ENCODE assay signal across 29 mouse cellular contexts in the genomic region with DNA sequence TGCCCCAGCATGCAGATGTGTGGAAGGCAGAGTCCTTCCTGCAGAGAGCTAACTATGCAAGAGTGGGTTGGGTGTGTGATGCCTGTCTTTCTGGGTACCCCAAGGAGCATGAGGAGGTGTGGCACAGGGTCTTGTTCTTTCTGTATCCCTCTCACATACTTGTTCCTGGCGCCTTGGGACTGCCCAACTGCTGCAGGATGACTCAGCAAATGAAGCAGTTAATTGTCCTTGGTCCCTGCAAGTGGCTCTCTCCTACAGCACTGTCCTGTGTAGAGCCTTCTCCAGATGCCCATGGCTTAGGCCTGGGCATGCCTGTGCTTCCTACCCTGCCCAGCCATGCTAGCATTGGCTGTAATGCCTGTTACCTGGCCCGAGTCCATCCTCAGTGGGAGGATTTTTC. TPM values are rescaled to one million over a fixed set of nuclear protein-coding genes. Genes with fewer than 3 reads are reported as not detected.
A peak's percentile ranks its signal among the peaks of the same experiment; 100 is the strongest.
DNase-seq lines count a peak whose midpoint lies in the region; TF ChIP-seq lines count a peak whose summit lies in the region.
"Had no signal": no experiment of that assay in that cellular context is flagged by ENCODE, and none has a peak within 500 bp of the region (broad histone marks: within the 10 kb centered on the region; RNA-seq: fewer than 3 reads in every experiment).

No protein-coding gene starts in this region.

- no peak overlapping the region for H3K9ac ChIP-seq in ES-E14 (ENCODE audit: insufficient read depth, low read depth, low read length, poor library complexity, severe bottlenecking)
- H3K9ac ChIP-seq: embryonic facial prominence, embryonic 13.5 days; forebrain, embryonic 12.5 days; forebrain, embryonic 15.5 days; heart, embryonic 12.5 days; heart, embryonic 15.5 days; hindbrain, embryonic 14.5 days had no signal

- H3K4me3 ChIP-seq in left cerebral cortex, adult 2 months, result no peak overlapping the region
- H3K4me3 ChIP-seq in ES-E14 (ENCODE audit: insufficient read depth in 1 of 2, low read depth in 1 of 2, low read length in 2 of 2, poor library complexity in 1 of 2, severe bottlenecking in 1 of 2), result no peak overlapping the region
- H3K4me3 ChIP-seq: embryonic facial prominence, embryonic 10.5 days; embryonic facial prominence, embryonic 13.5 days; erythroblast, embryonic 14.5 days; forebrain, embryonic 12.5 days; forebrain, embryonic 15.5 days; heart, embryonic 12.5 days; heart, embryonic 15.5 days had no signal

- H3K9me3 ChIP-seq in ES-E14 (ENCODE audit: control insufficient read depth, insufficient read depth, low read depth, low read length), result no peaks in the 10 kb centered on the region
- H3K9me3 ChIP-seq: embryonic facial prominence, embryonic 10.5 days; embryonic facial prominence, embryonic 13.5 days; forebrain, embryonic 12.5 days; forebrain, embryonic 15.5 days; G1E; heart, embryonic 12.5 days; heart, embryonic 15.5 days had no signal

- no peaks in the 10 kb centered on the region for H3K36me3 ChIP-seq in ES-E14 (ENCODE audit: control insufficient read depth, insufficient read depth, low read length, poor library complexity, severe bottlenecking)
- H3K36me3 ChIP-seq: embryonic facial prominence, embryonic 10.5 days; embryonic facial prominence, embryonic 13.5 days; forebrain, embryonic 12.5 days; forebrain, embryonic 15.5 days; heart, embryonic 12.5 days; heart, embryonic 15.5 days had no signal

- in situ Hi-C loops in ES-E14 (cut with MboI; ENCODE audit: low sequenced_read_pairs in 2 of 2, unreplicated experiment in 2 of 2), result no loop called here

- peak; percentile 30 to 40 for DNase-seq in adrenal gland, postnatal 36 days
- DNase-seq in adrenal gland, postnatal 25 days, result no peak
- DNase-seq in left cerebral cortex, adult 2 months (ENCODE audit: extremely low spot score in 1 of 2, low spot score in 2 of 2), result no peak
- no peak for DNase-seq in left cerebral cortex, postnatal 4 days
- no peak for DNase-seq in ES-E14 (ENCODE audit: low read depth, low spot score)
- peak; percentile 12 for DNase-seq in gonadal fat pad, adult 2 months (ENCODE audit: low read depth)
- no peak for DNase-seq in lung, adult 18-20 months
- DNase-seq: adrenal gland, postnatal 14 days; cerebellum, adult 11 months; cerebellum, adult 2 months; cerebellum, postnatal 10 days; cerebellum, postnatal 36 days; embryo, embryonic 11 days; gastrocnemius, postnatal 10 days; gastrocnemius, postnatal 36 days; heart, adult 11 months; heart, postnatal 10 days; heart, postnatal 36 days; kidney, adult 18-20 months had no signal

- peaks cover 0 to 9% of the 10 kb centered on the region in 2 experiments; a peak in 2 of 4 replicates for H3K4me1 ChIP-seq in ES-E14 (ENCODE audit: control insufficient read depth in 2 of 2, insufficient read depth in 2 of 2, low read length in 2 of 2, poor library complexity in 1 of 2)

- peak overlapping the region; percentile 28; the same call in 1 of the 2 replicates for H3K27ac ChIP-seq in left cerebral cortex, adult 2 months
- H3K27ac ChIP-seq in ES-E14 (ENCODE audit: insufficient read depth, low read depth, low read length, poor library complexity, severe bottlenecking), result no peak overlapping the region
- H3K27ac ChIP-seq: embryonic facial prominence, embryonic 10.5 days; embryonic facial prominence, embryonic 13.5 days; forebrain, embryonic 12.5 days; forebrain, embryonic 15.5 days; heart, embryonic 15.5 days; hindbrain, embryonic 14.5 days; hindbrain, postnatal 0 days had no signal

- intact Hi-C loops in left cerebral cortex, adult 2 months (cut with DNase I), result no loop called here
- intact Hi-C loops in left cerebral cortex, postnatal 4 days (cut with DNase I), result no loop called here

- TF ChIP-seq CTCF in left cerebral cortex, adult 2 months (IDR thresholded peaks at IDR 0.05), result no peak

TF ChIP-seq in ES-E14, 5 proteins besides CTCF, POLR2A, EP300 and RAD21:
- peak; percentile 29; the same call in 1 of the 2 replicates for TF ChIP-seq MAFK (IDR thresholded peaks at IDR 0.05; ENCODE audit: insufficient read depth, low read depth, low read length)
- no peak for TF ChIP-seq HCFC1 (IDR thresholded peaks at IDR 0.05; ENCODE audit: borderline replicate concordance, insufficient read depth, low read length)
- TF ChIP-seq ZC3H11A (IDR thresholded peaks at IDR 0.05; ENCODE audit: borderline replicate concordance, low read depth, low read length), result no peak
- TF ChIP-seq CHD2 (IDR thresholded peaks at IDR 0.05; ENCODE audit: low read depth, low read length), result no peak
- TF ChIP-seq ZNF384 (IDR thresholded peaks at IDR 0.05; ENCODE audit: low read depth, low read length), result no peak

RNA-seq across cellular contexts. Expression of a gene that starts 43.7 kb away (rescaled TPM):
- 100 to 1,000 TPM; 133 to 149 TPM for total RNA-seq in adrenal gland, postnatal 36 days (2021)
- 118 and 144 TPM in 2 replicates for total RNA-seq in adrenal gland, postnatal 25 days (2021)
- total RNA-seq in left cerebral cortex, adult 2 months (2021), result 100 to 1,000 TPM; 233 to 241 TPM
- total RNA-seq in left cerebral cortex, postnatal 4 days (2021), result 100 to 1,000 TPM; 251 to 255 TPM
- 28.2 and 36.1 TPM in 2 replicates for total RNA-seq in ES-E14 (2012; rRNA removed)
- 223 and 233 TPM in 2 replicates for polyA plus RNA-seq in gonadal fat pad, adult 2 months (2012; rRNA removed)

RNA-seq across cellular contexts. Expression of a gene that starts 50.6 kb away (rescaled TPM):
- total RNA-seq in adrenal gland, postnatal 36 days (2021), result 100 to 1,000 TPM; 185 to 193 TPM
- 115 and 177 TPM in 2 replicates for total RNA-seq in adrenal gland, postnatal 25 days (2021)
- 100 to 1,000 TPM; 255 to 290 TPM for total RNA-seq in left cerebral cortex, adult 2 months (2021)
- total RNA-seq in left cerebral cortex, postnatal 4 days (2021), result 100 to 1,000 TPM; 125 to 130 TPM
- total RNA-seq in ES-E14 (2012; rRNA removed), result 10.3 and 13.0 TPM in 2 replicates
- polyA plus RNA-seq in gonadal fat pad, adult 2 months (2012; rRNA removed), result 49.1 and 67.3 TPM in 2 replicates

Comparison
In these comparisons a context has a peak if more than half of its experiments do, and no peak if none do; other contexts are left out.
1. DNase-seq: peak in adrenal gland, postnatal 36 days (2 of 2) and gonadal fat pad, adult 2 months (single experiment); none in adrenal gland, postnatal 25 days (single experiment), left cerebral cortex, adult 2 months (0 of 2), left cerebral cortex, postnatal 4 days (single experiment), ES-E14 (single experiment) and lung, adult 18-20 months (0 of 2).